Mouse (Mus musculus): ENCODE data around the gene Etv6.
A peak's percentile ranks its signal among the peaks of the same experiment; 100 is the strongest.

Etv6 gene

DNA sequence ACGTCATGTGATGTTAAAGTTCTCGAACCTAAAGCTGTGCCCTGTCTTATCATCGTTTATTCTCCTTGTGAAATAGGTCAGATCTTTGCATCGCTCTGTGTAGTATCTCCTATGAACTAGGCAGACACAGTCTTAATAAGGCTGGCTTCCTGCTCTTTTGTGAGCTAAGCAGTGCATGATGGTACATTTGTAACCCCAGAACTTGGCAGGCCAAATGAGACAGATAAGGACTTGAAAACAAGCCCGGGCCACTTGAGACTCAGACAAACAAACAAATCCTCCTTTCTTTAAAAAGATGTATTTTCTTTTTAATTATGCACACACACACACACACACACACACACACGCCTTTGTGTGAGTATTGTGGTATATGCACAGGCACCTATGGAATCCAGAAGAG is 42.5 kb downstream of the Etv6 start:
- DNase-seq (ENCODE audit: low spot score in 2 of 2) = peak in 1 of 2 experiments; percentile 30

DNA sequence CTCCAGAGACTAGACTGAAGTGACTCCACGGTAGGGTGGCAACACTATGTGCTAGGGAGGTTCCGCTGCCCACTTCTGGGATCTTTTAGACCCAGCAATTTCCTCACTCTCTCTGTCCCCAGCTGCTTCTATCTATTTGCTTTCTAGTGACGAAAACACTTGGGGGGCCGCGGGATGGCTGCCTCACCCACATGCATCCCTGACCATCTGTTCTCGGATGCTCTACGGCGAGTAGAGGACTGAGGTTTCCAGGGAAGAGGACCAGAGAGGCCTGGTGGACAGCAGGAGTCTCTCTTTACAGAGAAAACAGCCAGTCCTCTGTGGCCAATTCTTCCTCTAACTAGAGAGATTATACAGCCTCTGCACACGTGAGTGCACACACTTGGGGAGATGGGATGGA is 43.6 kb downstream of the Etv6 start:
- no peak for DNase-seq (ENCODE audit: low spot score in 2 of 2)

DNA sequence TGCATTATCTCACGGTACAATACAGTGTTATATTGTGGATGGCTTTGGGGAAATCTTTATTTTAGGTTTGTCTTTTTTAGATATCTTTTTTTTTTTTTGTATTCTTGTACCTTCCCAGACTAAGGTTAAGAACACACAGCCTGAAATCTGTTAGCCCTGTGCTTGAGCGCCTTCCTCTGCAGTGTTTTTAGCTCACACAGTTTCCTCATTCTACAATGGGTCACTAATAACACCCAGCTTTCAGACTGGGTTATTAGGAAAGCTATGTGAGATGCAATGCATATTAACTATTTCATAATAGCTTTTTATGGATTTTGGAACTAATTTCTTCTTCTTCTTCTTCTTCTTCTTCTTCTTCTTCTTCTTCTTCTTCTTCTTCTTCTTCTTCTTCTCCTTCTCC is 44.1 kb downstream of the Etv6 start:
- DNase-seq (ENCODE audit: low spot score in 2 of 2) = no peak

DNA sequence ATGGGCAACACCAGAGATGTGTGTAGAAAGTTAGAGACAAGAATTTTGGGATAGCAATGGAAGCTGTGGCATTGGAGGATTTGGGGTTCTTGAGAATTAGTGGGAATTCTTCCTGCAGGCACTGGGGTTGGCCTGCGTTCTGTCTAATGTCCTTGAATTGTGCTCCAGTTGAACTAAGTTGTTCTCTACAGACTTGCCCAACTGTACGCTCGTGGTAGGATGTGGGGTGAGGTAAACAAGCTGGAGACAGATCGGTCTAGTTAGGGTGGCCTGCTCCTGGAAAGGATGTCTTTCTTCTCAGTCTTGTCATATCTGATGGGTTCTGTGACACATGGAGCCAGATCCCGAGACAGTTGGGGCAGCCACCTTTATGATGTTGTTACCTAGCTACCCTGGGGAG is 45.4 kb downstream of the Etv6 start:
- no peak for DNase-seq (ENCODE audit: low spot score in 2 of 2)

DNA sequence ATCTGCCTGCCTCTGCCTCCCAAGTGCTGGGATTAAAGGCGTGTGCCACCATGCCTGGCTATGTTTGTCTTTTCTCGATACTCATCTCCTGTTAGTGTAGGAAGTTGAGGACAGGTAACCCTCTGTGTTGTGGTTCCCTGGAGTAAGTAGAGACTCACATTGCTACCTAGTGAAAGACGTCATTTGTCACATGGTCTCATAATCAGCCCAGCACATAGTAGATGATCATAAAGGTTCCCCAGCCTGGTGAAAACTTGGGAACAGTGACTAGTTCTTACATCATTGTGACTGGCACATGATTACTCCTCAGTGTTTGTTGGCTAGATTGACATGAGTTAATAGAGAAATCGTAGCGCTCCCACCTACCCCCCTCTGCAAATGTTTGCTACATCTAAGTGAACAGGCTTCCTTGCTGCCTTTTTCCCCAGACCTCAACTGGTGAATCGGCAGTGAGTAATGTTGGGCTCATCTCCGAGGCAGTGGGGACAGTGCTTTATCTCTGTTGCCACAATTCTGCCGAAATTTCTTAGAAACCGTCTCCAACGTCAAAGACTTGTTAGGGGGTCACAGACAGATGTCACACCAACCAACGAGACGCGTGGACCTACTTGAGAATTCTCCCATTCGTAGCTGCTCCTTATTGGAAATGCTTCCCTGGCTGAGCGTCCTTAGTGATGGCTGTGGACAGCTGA is 46.9 kb downstream of the Etv6 start:
- no peak for DNase-seq (ENCODE audit: low spot score in 2 of 2)

DNA sequence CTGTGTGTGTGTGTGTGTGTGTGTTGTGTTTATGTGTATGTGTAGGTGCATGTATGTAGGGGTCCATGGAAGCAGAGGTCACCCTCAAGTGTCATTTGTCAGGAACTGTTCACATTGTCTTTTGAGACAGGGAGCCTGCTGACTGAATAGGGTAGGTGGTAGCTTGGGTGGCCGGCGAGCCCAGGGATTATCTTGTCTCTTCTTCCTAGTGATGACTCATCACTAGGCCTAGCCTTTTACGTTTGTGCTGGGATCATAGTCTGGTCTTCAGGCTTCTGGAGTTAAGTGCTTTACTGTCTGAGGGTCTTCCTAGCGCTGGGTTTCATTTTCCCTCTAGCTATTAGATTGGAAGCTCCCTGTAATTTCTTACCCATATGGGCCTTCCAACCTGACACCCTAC is 47.9 kb downstream of the Etv6 start:
- no peak for DNase-seq (ENCODE audit: low spot score in 2 of 2)

- no peak for DNase-seq (ENCODE audit: low spot score in 2 of 2)
Observed at GRCm38 (mm10) chr6:134086351-134086750, 50.9 kb downstream of the Etv6 start.

DNA sequence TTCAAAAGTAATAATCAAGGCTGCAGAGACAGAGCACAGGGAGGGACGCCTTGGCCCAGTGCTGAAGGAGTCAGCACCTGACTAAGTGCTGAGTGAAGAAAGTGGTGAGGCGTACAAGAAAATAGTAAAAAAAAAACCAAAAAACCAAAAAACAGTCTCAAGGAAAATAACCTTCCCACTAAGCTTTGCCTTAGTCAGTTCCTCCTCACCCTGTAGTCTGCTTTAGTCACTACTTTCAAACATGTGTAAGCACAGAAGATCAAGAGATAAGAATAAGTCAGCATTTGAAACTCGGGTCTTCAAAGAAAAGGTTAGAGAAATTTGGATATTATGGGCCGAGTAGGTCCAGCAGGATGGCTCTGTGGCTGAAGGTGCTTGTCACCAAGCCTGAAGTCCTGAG is 52.2 kb downstream of the Etv6 start:
- DNase-seq (ENCODE audit: low spot score in 2 of 2) = no peak

- no peak for DNase-seq (ENCODE audit: low spot score in 2 of 2)
Observed at GRCm38 (mm10) chr6:134089671-134090377, 54.3 kb downstream of the Etv6 start.

GRCm38 (mm10) chr6:134090378-134090692 is 54.8 kb downstream of the Etv6 start:
- DNase-seq (ENCODE audit: low spot score in 2 of 2) = no peak

- no peak for DNase-seq (ENCODE audit: low spot score in 2 of 2)
Observed at GRCm38 (mm10) chr6:134090875-134091274, 55.4 kb downstream of the Etv6 start.

DNA sequence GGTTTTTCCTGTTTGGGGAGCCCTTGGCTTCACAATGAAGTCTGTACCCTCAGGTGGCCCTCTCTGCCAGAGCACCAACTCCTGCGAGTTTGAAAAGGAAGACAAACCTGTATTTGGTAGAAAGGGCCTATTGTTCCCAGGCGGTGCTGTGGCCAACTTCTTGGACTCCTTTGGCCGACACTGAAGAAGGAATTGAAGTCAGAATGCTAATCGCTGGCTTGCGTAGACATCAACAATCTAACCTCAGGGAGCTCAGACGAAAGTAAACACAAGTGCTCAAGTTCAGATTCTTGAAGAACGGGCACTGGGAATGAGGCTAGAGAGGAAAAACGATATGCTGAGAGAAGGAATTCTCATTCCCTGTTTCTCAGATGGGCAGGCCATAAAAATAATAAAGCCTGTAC is 55.9 kb downstream of the Etv6 start:
- DNase-seq (ENCODE audit: low spot score in 2 of 2) = no peak

GRCm38 (mm10) chr6:134094066-134094465 is 58.6 kb downstream of the Etv6 start:
- DNase-seq (ENCODE audit: low spot score in 2 of 2) = no peak

DNA sequence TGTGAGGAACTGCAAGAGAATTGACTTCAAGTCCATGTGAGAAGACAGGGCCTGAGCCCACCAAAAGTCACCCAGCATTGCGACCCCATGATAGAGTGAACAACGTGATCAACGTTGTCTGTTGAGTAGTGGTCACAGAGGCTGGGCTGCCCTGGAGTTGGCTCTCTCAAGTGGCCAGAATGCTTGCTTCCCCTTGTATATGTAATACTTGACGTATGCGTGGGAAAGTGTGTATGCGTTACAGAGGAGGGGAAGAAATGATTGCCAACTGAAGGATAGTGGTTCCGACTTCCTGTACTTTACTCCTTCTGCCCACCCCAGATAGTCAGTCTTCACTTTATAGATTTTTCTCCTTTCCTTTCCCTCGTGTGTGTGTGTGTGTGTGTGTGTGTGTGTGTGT is 59.1 kb downstream of the Etv6 start:
- DNase-seq (ENCODE audit: low spot score in 2 of 2) = no peak

GRCm38 (mm10) chr6:134095582-134095981 is 60.1 kb downstream of the Etv6 start:
- DNase-seq (ENCODE audit: low spot score in 2 of 2) = no peak

DNA sequence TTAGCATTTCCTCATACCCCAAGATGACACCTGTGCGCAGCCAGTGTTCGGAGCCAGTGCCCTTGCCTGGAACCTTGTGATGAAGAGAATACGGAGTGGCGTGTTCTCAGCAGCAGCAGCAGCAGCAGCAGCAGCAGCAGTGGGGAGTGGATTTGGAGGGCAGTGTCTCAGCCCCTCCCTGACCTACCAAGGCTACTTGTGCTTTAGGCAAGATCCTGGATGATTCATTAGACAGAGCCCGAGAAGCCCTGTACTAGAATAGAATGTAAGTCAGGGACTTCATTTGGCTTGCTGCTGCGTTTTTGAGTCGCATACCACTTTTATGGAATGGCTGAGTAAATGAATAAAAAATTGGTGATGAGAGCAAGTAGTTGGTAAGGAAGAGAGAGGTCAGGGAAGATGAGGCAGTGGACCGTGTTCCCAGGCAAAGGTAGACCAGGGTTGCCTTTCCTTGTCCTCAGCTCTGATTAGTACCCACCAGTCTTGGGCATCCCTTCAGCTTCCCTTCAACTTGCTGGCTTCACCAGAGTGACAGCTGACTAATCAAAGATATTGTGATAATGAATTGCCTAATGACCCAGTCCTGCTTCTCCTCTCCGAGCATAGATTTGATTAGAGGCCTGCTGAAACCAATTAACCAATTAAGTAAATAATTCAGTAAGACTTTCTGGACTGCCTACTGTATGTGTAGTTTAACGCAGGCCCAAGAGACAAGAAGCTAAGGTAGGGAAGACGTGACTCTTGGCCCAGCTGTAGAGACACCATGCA is 64.7 kb downstream of the Etv6 start:
- DNase-seq (ENCODE audit: low spot score in 2 of 2) = no peak

- DNase-seq (ENCODE audit: low spot score in 2 of 2) = no peak
Observed at GRCm38 (mm10) chr6:134102396-134102795, 66.9 kb downstream of the Etv6 start.

- no peak for DNase-seq (ENCODE audit: low spot score in 2 of 2)
Observed at GRCm38 (mm10) chr6:134103519-134103918, 68.0 kb downstream of the Etv6 start.

DNA sequence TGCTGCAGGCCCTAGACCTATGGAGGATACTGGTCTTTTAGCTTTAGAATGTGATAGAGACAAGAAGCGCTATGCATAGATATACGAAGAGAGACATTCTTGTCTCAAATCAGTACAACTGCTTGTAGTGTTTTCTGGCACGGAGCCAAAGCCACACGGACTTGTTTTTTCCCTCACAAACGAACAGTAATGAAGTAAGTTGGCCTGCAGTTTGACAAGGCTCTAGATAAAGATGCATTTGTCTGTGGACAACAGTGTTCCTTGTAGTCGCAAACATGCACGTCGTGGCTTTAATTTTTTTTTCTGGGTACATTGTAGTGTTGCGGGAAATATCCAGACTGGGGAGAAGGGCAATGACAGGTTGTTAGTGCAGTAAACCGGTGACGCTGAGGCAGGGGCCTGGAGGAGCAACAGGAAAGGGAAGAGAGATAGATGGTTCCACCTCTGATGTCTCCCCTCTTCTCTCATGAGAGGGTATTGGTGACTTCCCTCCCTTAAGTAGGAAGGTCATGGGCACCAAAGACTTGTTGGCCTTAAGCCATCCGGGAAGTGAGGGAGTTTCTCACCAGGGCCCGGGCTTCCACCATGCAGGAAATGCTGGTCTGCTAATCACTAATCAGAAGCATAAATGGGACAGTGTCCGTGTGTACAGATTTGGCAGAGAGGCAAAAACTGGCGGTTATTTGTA is 70.2 kb downstream of the Etv6 start:
- DNase-seq (ENCODE audit: low spot score in 2 of 2) = no peak

DNA sequence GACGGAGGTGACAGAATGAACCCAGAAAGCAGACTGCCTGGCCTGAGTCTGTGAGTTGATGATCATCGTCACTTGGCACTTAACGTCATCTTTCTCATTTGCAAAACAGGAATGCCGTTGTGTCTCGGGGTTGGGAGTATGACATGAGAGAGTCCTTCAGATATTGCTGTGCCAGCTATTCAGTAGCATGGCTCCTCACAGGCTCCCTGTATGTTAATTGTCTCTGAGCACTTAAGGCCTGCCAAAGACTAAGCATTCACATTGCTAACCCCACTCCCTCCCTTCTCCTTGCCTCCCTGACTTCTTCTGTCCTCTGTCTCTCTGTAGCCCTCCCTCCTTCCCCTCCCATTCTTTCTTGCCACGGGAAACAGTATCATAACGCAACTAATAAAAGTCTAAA is 72.2 kb downstream of the Etv6 start:
- DNase-seq (ENCODE audit: low spot score in 2 of 2) = no peak

- no peak for DNase-seq (ENCODE audit: low spot score in 2 of 2)
Observed at GRCm38 (mm10) chr6:134109675-134110074, 74.2 kb downstream of the Etv6 start.

GRCm38 (mm10) chr6:134110206-134110605 is 74.7 kb downstream of the Etv6 start:
- DNase-seq (ENCODE audit: low spot score in 2 of 2) = no peak
